Comparison of ENCODE assay signal across 17 mouse cellular contexts in genomic region chr9:34612886-34613769, GRCm38 (mm10).
DNase-seq lines count a peak whose midpoint lies in the region; ATAC-seq and TF ChIP-seq lines count a peak whose summit lies in the region.
"Had no signal": no experiment of that assay in that cellular context is flagged by ENCODE, and none has a peak within 500 bp of the region (broad histone marks: within the 10 kb centered on the region; RNA-seq: fewer than 3 reads in every experiment).

No protein-coding gene starts in this region.

- H3K4me1 ChIP-seq in hindbrain, embryonic 14.5 days (replicated peaks; ENCODE audit: control insufficient read depth, insufficient read depth, low read length) = 0 out of 2 replicates have a peak, but pooled peaks cover 8% of the 10 kb centered on the region
- 0 out of 2 replicates have a peak, but pooled peaks cover 6% of the 10 kb centered on the region for H3K4me1 ChIP-seq in hindbrain, embryonic 12.5 days
- H3K4me1 ChIP-seq in midbrain, postnatal 0 days (ENCODE audit: insufficient read depth, low read length) = 0 out of 2 replicates have a peak, but pooled peaks cover 3% of the 10 kb centered on the region
- H3K4me1 ChIP-seq in midbrain, embryonic 14.5 days (ENCODE audit: control insufficient read depth, insufficient read depth, low read length) = 0 out of 2 replicates have a peak, but pooled peaks cover 1% of the 10 kb centered on the region
- H3K4me1 ChIP-seq: embryonic facial prominence, embryonic 10.5 days; heart, embryonic 13.5 days; midbrain, embryonic 10.5 days had no signal

- no peak for TF ChIP-seq CTCF in midbrain, postnatal 0 days (IDR thresholded peaks at IDR 0.05)

- H3K4me3 ChIP-seq in hindbrain, embryonic 14.5 days (replicated peaks; ENCODE audit: low read length) = no peak overlapping the region
- H3K4me3 ChIP-seq in hindbrain, embryonic 12.5 days = no peak overlapping the region
- H3K4me3 ChIP-seq in midbrain, postnatal 0 days (ENCODE audit: low read depth, low read length) = no peak overlapping the region
- H3K4me3 ChIP-seq in midbrain, embryonic 14.5 days (replicated peaks; ENCODE audit: low read depth, low read length) = no peak overlapping the region
- H3K4me3 ChIP-seq: embryonic facial prominence, embryonic 10.5 days; heart, embryonic 13.5 days; layer of hippocampus, adult 2 months; midbrain, embryonic 10.5 days had no signal

- no peaks in the 10 kb centered on the region for H3K27me3 ChIP-seq in hindbrain, embryonic 14.5 days (ENCODE audit: control insufficient read depth, insufficient read depth, low read length)
- no peaks in the 10 kb centered on the region for H3K27me3 ChIP-seq in hindbrain, embryonic 12.5 days
- no peaks in the 10 kb centered on the region for H3K27me3 ChIP-seq in midbrain, postnatal 0 days (ENCODE audit: insufficient read depth, low read length)
- H3K27me3 ChIP-seq in midbrain, embryonic 14.5 days (ENCODE audit: control insufficient read depth, insufficient read depth, low read length) = no peaks in the 10 kb centered on the region
- H3K27me3 ChIP-seq: heart, embryonic 13.5 days had no signal

- no peak overlapping the region for H3K27ac ChIP-seq in hindbrain, embryonic 14.5 days
- no peak overlapping the region for H3K27ac ChIP-seq in hindbrain, embryonic 12.5 days
- no peak overlapping the region for H3K27ac ChIP-seq in midbrain, postnatal 0 days (ENCODE audit: low read depth, low read length)
- H3K27ac ChIP-seq in midbrain, embryonic 14.5 days (replicated peaks; ENCODE audit: low read depth, low read length) = no peak overlapping the region
- H3K27ac ChIP-seq: embryonic facial prominence, embryonic 10.5 days; heart, embryonic 13.5 days; layer of hippocampus, adult 2 months; liver, embryonic 14.5 days; midbrain, embryonic 10.5 days had no signal

- ATAC-seq in hindbrain, embryonic 14.5 days (ENCODE audit: low FRiP score) = peak; percentile 34; the same call in 1 of the 2 replicates
- no peak for ATAC-seq in hindbrain, embryonic 12.5 days (ENCODE audit: low FRiP score)
- peak; percentile 29; the same call in 1 of the 2 replicates for ATAC-seq in midbrain, postnatal 0 days (ENCODE audit: low FRiP score)
- ATAC-seq in midbrain, embryonic 14.5 days (ENCODE audit: low FRiP score, low TSS enrichment) = no peak
- ATAC-seq: activated CD4-positive, CD25-positive, alpha-beta regulatory T cell, adult 4 months had no signal

- WGBS in hindbrain, embryonic 14.5 days = 87% methylated on average over 6 of the region's 6 CpGs
- 95% methylated on average over 6 of the region's 6 CpGs for WGBS in hindbrain, embryonic 12.5 days
- 91% methylated on average over 6 of the region's 6 CpGs for WGBS in midbrain, postnatal 0 days
- 94% methylated on average over 6 of the region's 6 CpGs for WGBS in midbrain, embryonic 14.5 days

- H3K9ac ChIP-seq in hindbrain, embryonic 14.5 days = no peak overlapping the region
- H3K9ac ChIP-seq in hindbrain, embryonic 12.5 days = no peak overlapping the region
- no peak overlapping the region for H3K9ac ChIP-seq in midbrain, postnatal 0 days (replicated peaks; ENCODE audit: low read length, poor library complexity, severe bottlenecking)
- H3K9ac ChIP-seq in midbrain, embryonic 14.5 days (replicated peaks; ENCODE audit: low read length) = no peak overlapping the region
- H3K9ac ChIP-seq: heart, embryonic 13.5 days; liver, embryonic 14.5 days had no signal

- no peaks in the 10 kb centered on the region for H3K9me3 ChIP-seq in hindbrain, embryonic 14.5 days (ENCODE audit: control insufficient read depth, low read length)
- H3K9me3 ChIP-seq in hindbrain, embryonic 12.5 days (replicated peaks) = no peaks in the 10 kb centered on the region
- H3K9me3 ChIP-seq in midbrain, postnatal 0 days (ENCODE audit: low read length) = no peaks in the 10 kb centered on the region
- no peaks in the 10 kb centered on the region for H3K9me3 ChIP-seq in midbrain, embryonic 14.5 days (ENCODE audit: control insufficient read depth, low read length)
- H3K9me3 ChIP-seq: embryonic facial prominence, embryonic 10.5 days; heart, embryonic 13.5 days; midbrain, embryonic 10.5 days had no signal

- H3K4me2 ChIP-seq in hindbrain, embryonic 14.5 days (replicated peaks) = no peak overlapping the region
- no peak overlapping the region for H3K4me2 ChIP-seq in hindbrain, embryonic 12.5 days (replicated peaks)
- H3K4me2 ChIP-seq in midbrain, postnatal 0 days (ENCODE audit: low read depth, low read length, poor library complexity, severe bottlenecking) = no peak overlapping the region
- H3K4me2 ChIP-seq in midbrain, embryonic 14.5 days (ENCODE audit: low read length) = no peak overlapping the region
- H3K4me2 ChIP-seq: heart, embryonic 13.5 days had no signal

- DNase-seq in hindbrain, embryonic 14.5 days (ENCODE audit: low spot score) = no peak
- DNase-seq in midbrain, postnatal 0 days (ENCODE audit: low spot score) = peak; percentile 65
- no peak for DNase-seq in midbrain, embryonic 14.5 days
- peak; percentile 72 for DNase-seq in cerebellum, adult 8-10 months
- DNase-seq in right cerebral cortex, postnatal 25 days = no peak
- no peak for DNase-seq in testis, postnatal 14 days (ENCODE audit: low spot score)
- DNase-seq: kidney, adult 9 months; lung, postnatal 10 days; right cerebral cortex, postnatal 4 days; thymus, postnatal 14 days had no signal

- H3K36me3 ChIP-seq in hindbrain, embryonic 14.5 days (replicated peaks; ENCODE audit: control insufficient read depth, insufficient read depth) = no peaks in the 10 kb centered on the region
- no peaks in the 10 kb centered on the region for H3K36me3 ChIP-seq in hindbrain, embryonic 12.5 days
- H3K36me3 ChIP-seq in midbrain, postnatal 0 days (ENCODE audit: insufficient read depth, low read length) = no peaks in the 10 kb centered on the region
- H3K36me3 ChIP-seq in midbrain, embryonic 14.5 days (ENCODE audit: control insufficient read depth, insufficient read depth, low read length) = no peaks in the 10 kb centered on the region
- H3K36me3 ChIP-seq: embryonic facial prominence, embryonic 10.5 days; heart, embryonic 13.5 days; midbrain, embryonic 10.5 days had no signal

Comparison
In these comparisons a context has a peak if more than half of its experiments do, and no peak if none do; other contexts are left out.
1. ATAC-seq: peak in hindbrain, embryonic 14.5 days (single experiment) and midbrain, postnatal 0 days (single experiment); none in hindbrain, embryonic 12.5 days (single experiment) and midbrain, embryonic 14.5 days (single experiment).
2. DNase-seq: peak in midbrain, postnatal 0 days (single experiment) and cerebellum, adult 8-10 months (single experiment); none in hindbrain, embryonic 14.5 days (single experiment), midbrain, embryonic 14.5 days (single experiment), right cerebral cortex, postnatal 25 days (single experiment) and testis, postnatal 14 days (single experiment).